Mouse (Mus musculus) adrenal gland, postnatal 4 days (tissue): ENCODE data around the gene Cyp4f15. TPM values are rescaled to one million over a fixed set of nuclear protein-coding genes. Genes with fewer than 3 reads are reported as not detected.

ENCODE experiments used
- total RNA-seq, 2 experiments: library from RNA; stranded (reverse); gene quantifications; 2 replicates each; pipeline ENCODE4 v1.2.3; 2021

The Cyp4f15 gene
- total RNA-seq, 2 experiments from 2014 or later = 3.6 to 7.7 TPM

Other genes starting within 250 kb of the Cyp4f15 start
- under 1 TPM in 1 of 2 experiments, not detected in 1; 0.67 TPM for gene Cyp4f39, start 232.9 kb upstream of the Cyp4f15 start, total RNA-seq
- 10 to 100 TPM in 1 of 2 experiments, 1 to 10 TPM in 1; 9.8 to 12.7 TPM for gene Cyp4f17, start 179.6 kb upstream of the Cyp4f15 start, total RNA-seq
- 10 to 100 TPM; 26.0 to 27.6 TPM for gene Cyp4f16, start 149.1 kb upstream of the Cyp4f15 start, total RNA-seq
- not detected for gene Cyp4f37, start 64.3 kb upstream of the Cyp4f15 start, total RNA-seq
- gene Cyp4f40, start 26.7 kb upstream of the Cyp4f15 start, total RNA-seq = not detected
- 10 to 100 TPM; 66.4 to 67.8 TPM for gene Zfp871, start 102.7 kb downstream of the Cyp4f15 start, total RNA-seq
- gene Zfp811, start 124.3 kb downstream of the Cyp4f15 start, total RNA-seq = 1 to 10 TPM; 2.0 to 4.1 TPM
- gene Zfp799, start 144.6 kb downstream of the Cyp4f15 start, total RNA-seq = 10 to 100 TPM; 22.0 to 22.2 TPM
- 10 to 100 TPM; 11.1 to 12.6 TPM for gene Zfp870, start 206.0 kb downstream of the Cyp4f15 start, total RNA-seq
- 1 to 10 TPM; 3.1 to 3.3 TPM for gene Cyp4f14, start 231.7 kb downstream of the Cyp4f15 start, total RNA-seq